Mouse (Mus musculus): ENCODE measurements at regions not wholly inside any gene's neighbourhood (a gene's known extent, or its start where the extent isn't known, plus 50 kb on each side); places are given as distances from the start of the nearest gene placed in this dataset.

DNA sequence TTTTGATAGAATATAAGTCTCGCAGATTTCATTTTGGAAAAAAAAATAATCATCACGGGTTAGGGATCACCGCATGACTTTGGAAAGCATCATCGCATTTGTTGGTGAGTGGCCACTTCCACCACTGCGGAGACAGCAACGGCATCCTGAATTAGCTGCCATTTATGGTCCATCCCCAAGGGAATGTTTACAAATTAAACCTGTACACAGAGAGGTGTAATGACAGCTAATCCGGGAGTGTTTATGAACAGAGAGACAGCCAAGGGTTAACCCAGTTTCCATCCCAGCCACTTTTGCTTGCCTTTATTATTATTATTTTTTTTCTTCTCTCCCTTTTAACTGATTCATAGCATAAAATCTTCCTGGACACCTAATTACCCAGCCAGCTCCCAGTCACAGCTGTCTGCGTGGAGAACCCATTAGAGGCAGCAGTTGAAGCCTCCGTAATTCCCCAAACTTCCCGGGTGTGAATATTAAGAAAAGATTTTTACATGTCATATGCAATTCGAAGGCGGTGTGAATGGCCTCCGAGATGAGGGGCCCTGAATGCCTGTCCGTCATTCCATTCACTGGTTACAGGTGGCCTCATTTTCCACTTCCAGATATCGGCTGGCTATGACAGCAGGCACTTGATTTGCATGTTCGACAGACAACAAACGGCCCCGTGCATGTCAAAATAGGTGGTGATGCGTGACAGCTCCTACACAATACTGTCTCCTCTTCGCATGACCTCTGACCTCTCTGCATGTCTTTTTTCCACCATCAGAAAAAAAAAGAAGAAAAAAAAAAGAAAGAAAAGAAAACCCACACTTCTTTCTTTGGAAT is 323.7 kb upstream of the Adamts16 start:
- TF ChIP-seq EP300 (IDR thresholded peaks at IDR 0.05; ENCODE audit: insufficient read depth, low read depth, low read length) (no peak), CTCF (IDR thresholded peaks at IDR 0.05) (no peak), POLR2A (IDR thresholded peaks at IDR 0.05; ENCODE audit: insufficient read depth, low read depth, low read length) (no peak)

Measured in heart, adult 2 months (tissue).